Mouse (Mus musculus) heart, embryonic 15.5 days (tissue): ENCODE measurements around the gene Fnbp1l. TPM values are rescaled to one million over a fixed set of nuclear protein-coding genes. Genes with fewer than 3 reads are reported as not detected.
A peak's percentile ranks its signal among the peaks of the same experiment; 100 is the strongest.

Experiments
- ATAC-seq: fragments of 200-750 bp; cut with Nextera tagmentation; replicated peaks from 2 replicates; pipeline ENCODE4 v1.8.0; 2017; ENCODE audit warnings: low read depth, moderate TSS enrichment; ENCODE audit not compliant: insufficient number of reproducible peaks, insufficient read depth, low FRiP score
- H3K27ac ChIP-seq: fragments of 300-500 bp; sonication (generic); 2 replicates; pipeline ENCODE4 v1.5.1; 2015; ENCODE audit warnings: mild to moderate bottlenecking, inconsistent platforms
- H3K27me3 ChIP-seq: fragments of 300-500 bp; sonication (generic); 2 replicates; pipeline ENCODE4 v1.6.1; 2015; ENCODE audit warnings: inconsistent platforms
- H3K36me3 ChIP-seq: fragments of 300-500 bp; sonication (generic); 2 replicates; pipeline ENCODE4 v1.6.1; 2015; ENCODE audit warnings: mild to moderate bottlenecking, inconsistent platforms
- H3K4me1 ChIP-seq: fragments of 300-500 bp; sonication (generic); replicated peaks from 2 replicates; pipeline ENCODE4 v1.6.1; 2015; ENCODE audit warnings: inconsistent platforms
- H3K4me2 ChIP-seq: fragments of 300-500 bp; sonication (generic); 2 replicates; pipeline ENCODE4 v1.6.1; 2015; ENCODE audit warnings: inconsistent platforms, mild to moderate bottlenecking, moderate library complexity
- H3K4me3 ChIP-seq: fragments of 300-500 bp; sonication (generic); 2 replicates; pipeline ENCODE4 v1.5.1; 2015; ENCODE audit warnings: mild to moderate bottlenecking, inconsistent platforms
- H3K9ac ChIP-seq: fragments of 300-500 bp; sonication (generic); 2 replicates; pipeline ENCODE4 v1.6.1; 2015; ENCODE audit warnings: mild to moderate bottlenecking, inconsistent platforms
- H3K9me3 ChIP-seq: fragments of 300-500 bp; sonication (generic); replicated peaks from 2 replicates; pipeline ENCODE4 v1.6.1; 2016; ENCODE audit warnings: inconsistent platforms
- WGBS: fragments of 180-500 bp; shearing (Covaris S2); methylation state at CpG from one replicate; pipeline ENCODE4 v1.1.7; 2015; ENCODE audit warnings: mixed read lengths; 5-methylcytosine and 5-hydroxymethylcytosine counted together
- polyA plus RNA-seq: library from polyadenylated mRNA; unstranded; fragments of >200 nt; fragmentation: Nextera tagmentation; extraction: Ambion mirVana; gene quantifications from 2 replicates; pipeline ENCODE4 v1.2.1, GENCODE M21; 2015

Gene Fnbp1l
- polyA plus RNA-seq, 1 experiment from 2014 or later = 24.1 TPM

DNA sequence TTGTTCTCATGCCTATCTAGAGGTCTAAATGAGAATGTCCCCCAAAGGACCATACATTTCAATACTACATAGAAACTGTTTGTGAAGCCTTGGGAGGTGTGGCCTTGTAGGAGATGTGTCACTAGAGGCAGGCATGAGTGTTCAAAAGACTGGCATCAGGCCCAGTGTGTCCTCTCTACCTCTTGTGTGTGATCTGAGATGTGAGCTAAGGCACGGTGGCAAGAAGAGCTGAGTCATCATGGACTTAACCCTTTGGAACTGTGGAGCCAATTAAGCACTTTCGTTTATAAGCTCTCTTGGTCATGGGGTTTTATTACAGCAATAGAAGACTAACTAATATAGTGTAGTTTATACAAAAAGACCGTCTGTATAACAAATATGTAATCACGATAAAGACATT, 16.3 kb downstream of the Fnbp1l start:
- WGBS = 69% methylated on average over 4 of the region's 4 CpGs
- H3K9me3 ChIP-seq = no peaks in the 10 kb centered on the region
- ATAC-seq = no peak
- no peak overlapping the region for H3K4me3 ChIP-seq
- H3K27ac ChIP-seq = no peak overlapping the region
- H3K4me1 ChIP-seq = peaks cover 10% of the 10 kb centered on the region
- H3K27me3 ChIP-seq = no peaks in the 10 kb centered on the region
- H3K9ac ChIP-seq = no peak overlapping the region
- no peaks in the 10 kb centered on the region for H3K36me3 ChIP-seq
- H3K4me2 ChIP-seq = no peak overlapping the region

DNA sequence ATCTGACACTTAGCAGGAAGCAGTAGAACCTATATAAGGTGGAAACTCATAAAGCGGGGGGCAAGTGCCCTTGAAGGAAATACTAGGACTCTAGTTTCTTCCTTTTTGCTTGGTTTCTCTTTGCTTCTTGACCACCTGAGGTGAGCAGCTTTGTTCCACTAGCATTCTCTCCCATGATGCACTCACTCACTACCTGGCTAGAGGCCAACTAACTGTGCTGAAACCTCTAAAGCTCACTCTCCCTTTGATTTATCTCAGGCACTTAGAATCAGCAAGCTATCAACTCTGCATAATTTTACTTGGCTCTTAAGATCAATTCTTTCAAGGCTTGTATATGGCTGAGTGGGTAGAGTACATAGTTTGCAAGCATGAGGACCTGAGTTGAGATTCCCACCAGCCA, 17.1 kb downstream of the Fnbp1l start:
- Histone ChIP-seq H3K27ac (no peak overlapping the region), H3K36me3 (no peaks in the 10 kb centered on the region), H3K9ac (no peak overlapping the region), H3K4me1 (peaks cover 10% of the 10 kb centered on the region), H3K4me2 (no peak overlapping the region), H3K4me3 (no peak overlapping the region), H3K27me3 (no peaks in the 10 kb centered on the region), H3K9me3 (no peaks in the 10 kb centered on the region)
- WGBS = 92% methylated on average over 1 of the region's 1 CpGs
- ATAC-seq = no peak

DNA sequence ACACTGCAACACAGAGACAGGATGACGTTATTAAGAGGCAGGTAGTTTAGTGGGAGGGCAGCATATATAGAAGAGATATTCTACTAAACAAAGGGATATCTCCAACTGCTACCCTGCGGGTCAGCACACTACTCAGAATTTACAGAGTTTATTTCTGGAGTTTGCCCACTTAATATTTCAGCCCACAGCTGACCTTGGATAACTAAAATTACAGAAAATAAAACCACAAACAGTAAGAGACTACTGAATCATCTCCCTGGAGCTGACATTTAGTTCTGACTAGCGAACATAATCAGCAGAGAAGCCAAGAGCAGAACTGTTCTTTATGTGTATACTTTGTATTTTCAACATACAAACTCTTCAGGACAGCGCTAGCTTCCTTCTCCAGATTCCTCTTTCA, 20.2 kb downstream of the Fnbp1l start:
- Histone ChIP-seq H3K9ac (no peak overlapping the region), H3K36me3 (no peaks in the 10 kb centered on the region), H3K4me2 (no peak overlapping the region), H3K27ac (no peak overlapping the region), H3K27me3 (no peaks in the 10 kb centered on the region), H3K4me3 (no peak overlapping the region), H3K9me3 (no peaks in the 10 kb centered on the region), H3K4me1 (peaks cover 10% of the 10 kb centered on the region)
- WGBS = 74% methylated on average over 4 of the region's 4 CpGs
- no peak for ATAC-seq

DNA sequence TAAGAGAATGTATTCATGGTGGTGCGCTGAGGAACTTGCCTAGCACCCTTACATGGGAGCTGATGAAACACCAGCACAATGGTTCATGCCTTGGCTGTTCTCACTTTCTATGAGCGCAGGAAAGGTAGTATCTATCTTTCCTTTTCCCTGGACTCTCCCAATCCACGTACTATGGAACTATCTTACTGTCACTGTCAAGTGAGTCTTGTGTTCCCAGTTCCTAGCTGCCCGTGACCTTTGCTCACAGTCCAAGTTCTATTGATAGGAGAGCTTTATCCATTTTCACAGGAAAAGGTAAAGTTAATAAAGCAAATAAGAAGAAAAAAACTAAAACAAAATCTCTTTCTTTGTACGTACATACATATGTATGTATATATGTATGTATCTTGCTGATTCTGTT, 28.7 kb downstream of the Fnbp1l start:
- Histone ChIP-seq H3K9me3 (no peaks in the 10 kb centered on the region), H3K27ac (peak overlapping the region; percentile 46)

DNA sequence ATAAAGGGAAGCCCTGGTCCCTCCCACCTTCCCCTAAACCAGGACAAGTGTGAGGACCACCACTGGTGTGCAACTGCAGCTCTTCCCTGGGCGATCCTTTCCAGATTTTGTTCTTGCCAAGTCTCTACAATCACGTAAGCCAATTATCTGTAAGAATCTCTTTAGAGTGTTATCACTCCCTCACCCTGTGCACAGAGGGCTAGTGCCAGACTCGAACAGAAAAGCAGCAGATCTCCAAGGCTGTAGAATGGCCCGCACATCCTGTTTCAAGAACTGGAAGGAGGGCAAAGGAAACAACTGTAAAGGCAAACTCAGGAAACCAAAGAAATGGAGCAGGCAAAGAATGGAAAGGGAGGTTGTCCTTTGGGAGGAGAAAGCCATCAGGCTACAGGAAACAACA, 29.2 kb downstream of the Fnbp1l start:
- Histone ChIP-seq H3K4me1 (peaks cover 10% of the 10 kb centered on the region), H3K4me2 (no peak overlapping the region)

More for the DNA sequence above, 28.7 kb downstream of the Fnbp1l start:
- Histone ChIP-seq H3K4me3 (no peak overlapping the region), H3K36me3 (peaks cover 8% of the 10 kb centered on the region; the same call in 1 of the 2 replicates), H3K27me3 (no peaks in the 10 kb centered on the region), H3K4me1 (peaks cover 10% of the 10 kb centered on the region), H3K4me2 (no peak overlapping the region), H3K9ac (no peak overlapping the region)
- 81% methylated on average over 5 of the region's 5 CpGs for WGBS
- no peak for ATAC-seq

DNA sequence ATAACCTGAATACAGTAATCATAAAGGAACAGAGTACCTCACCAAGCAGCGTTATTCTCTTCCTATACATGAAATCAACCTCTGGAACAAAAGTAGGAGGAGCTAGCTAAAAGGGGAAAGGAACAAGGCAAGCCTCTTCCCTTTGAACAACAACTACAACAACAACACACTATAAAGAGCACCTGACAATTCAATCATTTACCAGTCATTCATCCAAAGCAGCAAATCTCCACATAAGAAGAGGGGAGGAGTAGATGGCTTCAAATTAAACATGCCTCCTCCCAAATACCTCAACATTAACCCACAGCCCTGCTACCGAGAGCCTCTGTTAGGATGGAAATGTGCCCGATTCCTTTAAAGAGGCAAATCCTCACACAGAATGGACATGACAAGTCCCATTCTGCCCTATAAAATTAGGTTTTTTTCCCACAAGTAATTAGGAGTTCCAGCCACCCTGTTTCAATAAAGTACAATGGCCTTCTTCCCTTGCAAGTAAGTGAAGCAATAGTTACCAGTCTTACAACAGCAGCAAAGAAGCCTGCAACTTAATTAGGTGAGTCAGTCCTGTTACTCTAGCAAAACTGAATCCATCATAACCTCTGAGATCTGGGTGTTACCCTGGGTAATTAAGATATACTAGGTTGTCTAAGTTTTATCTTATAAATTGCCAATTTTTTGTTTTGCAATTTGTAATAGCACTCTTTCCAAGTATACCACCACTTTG, 32.4 kb downstream of the Fnbp1l start:
- H3K27ac ChIP-seq = no peak overlapping the region
- H3K4me2 ChIP-seq = no peak overlapping the region
- H3K9ac ChIP-seq = no peak overlapping the region
- peaks cover 8% of the 10 kb centered on the region; the same call in 1 of the 2 replicates for H3K36me3 ChIP-seq
- H3K4me1 ChIP-seq = peaks cover 10% of the 10 kb centered on the region
- no peaks in the 10 kb centered on the region for H3K9me3 ChIP-seq
- 91% methylated on average over 3 of the region's 3 CpGs for WGBS
- no peak for ATAC-seq
- no peaks in the 10 kb centered on the region for H3K27me3 ChIP-seq
- no peak overlapping the region for H3K4me3 ChIP-seq

More for the DNA sequence above, 29.2 kb downstream of the Fnbp1l start:
- peak overlapping the region; percentile 46; the same call in 1 of the 2 replicates for H3K27ac ChIP-seq
- H3K9me3 ChIP-seq = no peaks in the 10 kb centered on the region
- WGBS = 43% methylated on average over 4 of the region's 4 CpGs
- ATAC-seq = no peak
- no peak overlapping the region for H3K9ac ChIP-seq
- H3K36me3 ChIP-seq = peaks cover 8% of the 10 kb centered on the region; the same call in 1 of the 2 replicates
- H3K27me3 ChIP-seq = no peaks in the 10 kb centered on the region
- no peak overlapping the region for H3K4me3 ChIP-seq

DNA sequence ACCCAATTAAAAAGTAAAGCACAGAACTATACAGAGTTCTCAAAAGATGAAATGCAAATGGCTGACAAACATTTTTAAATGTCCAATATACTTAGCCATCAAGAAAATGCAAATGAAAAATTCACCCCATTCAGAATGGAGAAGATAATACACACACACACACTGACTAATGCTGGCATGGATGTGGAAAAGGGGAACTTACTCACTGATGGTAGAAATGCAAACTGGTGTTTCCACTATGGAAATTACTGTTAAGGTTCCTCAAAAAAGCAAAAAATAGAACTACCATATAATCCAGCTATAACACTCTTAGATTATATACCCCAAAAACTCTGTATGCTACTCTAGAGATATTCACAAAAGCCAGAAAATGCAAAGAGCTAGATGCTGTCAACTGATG, 42.2 kb downstream of the Fnbp1l start:
- Histone ChIP-seq H3K9me3 (no peaks in the 10 kb centered on the region), H3K27me3 (no peaks in the 10 kb centered on the region)

DNA sequence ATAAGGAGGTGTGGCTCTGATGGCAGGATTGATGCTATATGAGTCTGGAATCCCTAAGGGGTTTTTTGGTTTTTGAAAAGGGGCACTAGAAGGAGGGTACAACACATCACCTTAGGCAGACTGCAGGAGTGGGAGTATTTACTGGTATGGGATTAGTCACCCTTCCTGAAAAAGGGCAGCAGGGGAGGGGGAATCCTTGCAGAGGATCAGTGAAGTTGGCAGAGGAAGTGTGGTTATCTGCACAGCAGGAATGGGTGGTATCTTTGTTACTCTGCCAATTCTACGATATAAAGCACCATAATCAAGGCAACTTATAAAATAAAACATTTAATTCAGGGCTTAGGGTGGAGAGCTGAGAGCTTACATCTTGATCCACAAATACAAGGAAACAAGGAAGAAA, 44.6 kb downstream of the Fnbp1l start:
- H3K4me3 ChIP-seq = no peak overlapping the region
- H3K9me3 ChIP-seq = no peaks in the 10 kb centered on the region
- no peak overlapping the region for H3K4me2 ChIP-seq
- H3K9ac ChIP-seq = no peak overlapping the region
- no peak for ATAC-seq
- no peaks in the 10 kb centered on the region for H3K36me3 ChIP-seq
- WGBS = 56% methylated on average over 1 of the region's 1 CpGs
- no peak overlapping the region for H3K27ac ChIP-seq
- no peaks in the 10 kb centered on the region for H3K27me3 ChIP-seq
- no peaks in the 10 kb centered on the region for H3K4me1 ChIP-seq

More for the DNA sequence above, 42.2 kb downstream of the Fnbp1l start:
- Histone ChIP-seq H3K36me3 (no peaks in the 10 kb centered on the region), H3K27ac (no peak overlapping the region), H3K4me3 (no peak overlapping the region), H3K9ac (no peak overlapping the region), H3K4me2 (no peak overlapping the region), H3K4me1 (no peaks in the 10 kb centered on the region)
- ATAC-seq = no peak

DNA sequence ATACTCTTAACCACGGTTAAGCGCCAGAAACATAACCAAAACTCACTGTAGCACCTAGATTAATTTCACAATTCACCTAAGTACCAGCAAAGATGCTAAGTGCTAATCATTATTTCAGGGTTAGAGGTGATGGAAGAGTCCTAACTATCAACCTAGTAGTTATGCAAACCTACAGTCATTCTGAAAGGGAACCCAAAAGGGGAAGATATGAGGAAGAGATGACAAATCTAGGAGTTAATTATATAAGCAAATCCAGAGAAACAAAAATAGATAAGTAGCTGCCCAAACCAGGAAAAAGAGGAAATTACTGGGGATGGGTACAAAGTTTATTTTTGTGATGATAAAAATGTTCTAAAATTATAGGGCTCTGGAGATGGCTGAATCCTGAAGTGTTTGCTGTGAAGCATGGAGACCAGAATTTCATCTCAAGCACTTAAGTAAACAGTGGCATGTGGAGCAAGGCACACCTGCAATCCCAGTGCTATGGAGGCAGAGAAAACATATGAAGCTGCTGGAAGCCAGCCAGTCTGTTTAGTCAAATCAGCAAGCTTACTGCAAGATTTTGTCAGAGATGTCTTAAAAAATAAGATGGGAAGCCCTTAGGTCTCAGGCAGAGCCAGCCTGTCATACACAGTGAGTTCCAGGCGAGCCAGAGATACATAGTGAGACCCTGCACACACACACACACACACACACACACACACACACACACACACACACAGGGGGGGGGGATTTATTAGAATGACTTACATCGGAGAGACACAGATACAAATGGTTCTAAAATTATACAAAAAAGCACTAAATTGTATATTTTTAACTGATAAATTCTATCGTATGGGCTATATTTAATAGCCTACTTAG, 45.9 kb downstream of the Fnbp1l start:
- Histone ChIP-seq H3K4me3 (no peak overlapping the region), H3K4me2 (no peak overlapping the region), H3K9ac (no peak overlapping the region), H3K36me3 (no peaks in the 10 kb centered on the region), H3K9me3 (no peaks in the 10 kb centered on the region), H3K27me3 (no peaks in the 10 kb centered on the region), H3K4me1 (no peaks in the 10 kb centered on the region), H3K27ac (no peak overlapping the region)
- no peak for ATAC-seq
- 94% methylated on average over 5 of the region's 5 CpGs for WGBS

DNA sequence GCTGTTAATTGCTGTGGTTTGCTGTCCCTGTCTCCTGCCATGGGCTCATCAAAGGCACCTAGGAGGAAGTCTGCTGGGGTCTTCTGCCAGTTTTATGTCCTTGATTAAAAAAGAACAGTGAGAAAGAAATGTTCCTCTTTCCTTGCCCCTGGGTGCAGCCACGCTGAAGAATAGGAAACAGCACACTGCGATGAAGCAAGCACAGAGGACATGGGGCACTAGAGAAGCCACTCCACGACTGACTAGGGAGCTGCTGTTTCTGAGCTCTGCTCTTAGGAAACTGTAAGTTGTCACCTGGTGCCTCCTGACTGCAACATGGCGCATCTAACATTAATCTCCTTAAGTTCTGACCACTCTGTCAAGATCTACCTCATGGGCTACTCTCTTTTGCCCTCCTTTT, 53.0 kb downstream of the Fnbp1l start:
- Histone ChIP-seq H3K27me3 (no peaks in the 10 kb centered on the region), H3K27ac (no peak overlapping the region; the same call in 1 of the 2 replicates), H3K4me3 (no peak overlapping the region), H3K4me2 (no peak overlapping the region), H3K9ac (no peak overlapping the region), H3K9me3 (no peaks in the 10 kb centered on the region), H3K4me1 (peaks cover 4% of the 10 kb centered on the region), H3K36me3 (peaks cover 8% of the 10 kb centered on the region)
- ATAC-seq = no peak
- 46% methylated on average over 4 of the region's 4 CpGs for WGBS

DNA sequence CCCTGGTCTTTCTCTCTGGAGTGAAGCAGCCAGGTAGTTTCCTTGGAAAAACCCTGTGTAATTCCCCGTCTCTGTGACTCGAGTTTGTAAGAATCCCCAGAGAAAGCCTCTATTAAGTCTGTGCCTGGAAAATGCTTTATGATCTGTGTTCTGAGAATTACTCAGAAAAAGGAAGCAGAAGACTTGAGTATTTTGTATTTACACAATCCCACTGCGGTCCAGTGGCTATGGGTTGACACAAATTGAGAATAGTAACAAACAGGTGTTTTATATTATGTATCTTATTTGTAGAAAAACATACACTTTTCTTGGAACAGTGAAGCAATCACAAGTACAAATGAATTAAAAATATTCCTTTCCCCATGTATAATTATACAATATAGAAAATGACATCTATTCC, 53.4 kb downstream of the Fnbp1l start:
- no peak overlapping the region for H3K4me2 ChIP-seq
- peaks cover 4% of the 10 kb centered on the region for H3K4me1 ChIP-seq
- H3K9ac ChIP-seq = no peak overlapping the region
- no peak for ATAC-seq
- H3K27ac ChIP-seq = no peak overlapping the region
- no peak overlapping the region for H3K4me3 ChIP-seq
- H3K9me3 ChIP-seq = no peaks in the 10 kb centered on the region
- no peaks in the 10 kb centered on the region for H3K27me3 ChIP-seq
- peaks cover 8% of the 10 kb centered on the region for H3K36me3 ChIP-seq
- WGBS = 69% methylated on average over 3 of the region's 3 CpGs
